Mouse (Mus musculus): Measurements from ENCODE around the gene Zbtb1. TPM values are rescaled to one million over a fixed set of nuclear protein-coding genes. Genes with fewer than 3 reads are reported as not detected.

Gene Zbtb1
- polyA plus RNA-seq, 1 experiment from 2014 or later: 5.8 TPM

DNA sequence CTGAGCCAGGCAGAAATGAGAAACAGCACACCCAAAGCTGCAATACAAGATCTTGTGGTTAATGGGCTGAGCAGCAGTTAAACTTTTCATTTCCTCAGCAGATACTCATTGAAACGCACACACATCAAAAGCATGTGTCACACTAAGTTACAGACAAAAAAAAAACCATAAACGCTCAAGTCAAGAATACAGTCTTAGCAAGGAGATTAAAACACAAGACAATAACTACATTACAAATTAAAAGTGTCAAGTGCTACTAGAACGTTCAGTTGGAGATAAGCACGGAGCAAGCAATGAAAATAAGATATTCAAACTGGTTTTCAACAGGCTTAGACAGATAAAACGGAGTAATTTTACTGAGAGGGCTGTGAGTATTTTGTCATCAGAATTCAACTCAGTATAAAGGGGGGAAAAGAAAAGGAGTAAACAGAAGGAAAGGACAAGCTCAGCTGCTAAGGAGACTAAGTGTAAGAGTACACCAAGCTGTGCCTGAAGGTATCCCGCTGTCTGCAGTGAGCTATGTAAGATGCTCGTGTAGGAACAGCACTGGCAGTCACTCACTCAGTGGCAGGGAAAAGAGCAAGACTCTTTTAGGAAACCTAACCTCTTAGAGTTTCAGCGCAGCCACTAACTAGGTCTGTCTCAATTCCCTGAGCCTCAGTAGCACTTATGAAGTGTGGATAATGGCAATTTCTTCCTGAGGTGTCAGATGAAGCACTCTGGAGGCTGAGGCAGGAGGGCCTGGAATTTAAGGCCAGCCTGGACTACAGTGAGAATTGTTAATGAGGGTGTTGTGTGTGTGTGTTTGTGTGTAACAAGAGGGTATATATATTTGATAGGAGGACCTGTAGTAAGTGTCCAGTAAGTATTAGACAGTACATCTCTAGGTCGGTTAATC is 8.4 kb upstream of the Zbtb1 start:
- H3K4me3 ChIP-seq (ENCODE audit: low read depth, low read length): no peak overlapping the region
- H3K4me1 ChIP-seq (ENCODE audit: insufficient read depth, low read depth, low read length): no peaks in the 10 kb centered on the region
- no peaks in the 10 kb centered on the region for H3K36me3 ChIP-seq (ENCODE audit: insufficient read depth, low read length)
- TF ChIP-seq EP300 (IDR thresholded peaks at IDR 0.05) (no peak), CTCF (IDR thresholded peaks at IDR 0.05) (no peak)
- ATAC-seq (no peak), DNase-seq (ENCODE audit: low spot score) (no peak)
- no peak overlapping the region for H3K27ac ChIP-seq (ENCODE audit: low read length)
- no peaks in the 10 kb centered on the region for H3K9me3 ChIP-seq (ENCODE audit: low read length)
- WGBS: 52% methylated on average over 9 of the region's 9 CpGs
- no peak overlapping the region for H3K9ac ChIP-seq (replicated peaks; ENCODE audit: low read depth)
- H3K27me3 ChIP-seq (replicated peaks; ENCODE audit: insufficient read depth, low read length): no peaks in the 10 kb centered on the region
- no peak overlapping the region for H3K4me2 ChIP-seq (replicated peaks; ENCODE audit: low read depth, low read length)

DNA sequence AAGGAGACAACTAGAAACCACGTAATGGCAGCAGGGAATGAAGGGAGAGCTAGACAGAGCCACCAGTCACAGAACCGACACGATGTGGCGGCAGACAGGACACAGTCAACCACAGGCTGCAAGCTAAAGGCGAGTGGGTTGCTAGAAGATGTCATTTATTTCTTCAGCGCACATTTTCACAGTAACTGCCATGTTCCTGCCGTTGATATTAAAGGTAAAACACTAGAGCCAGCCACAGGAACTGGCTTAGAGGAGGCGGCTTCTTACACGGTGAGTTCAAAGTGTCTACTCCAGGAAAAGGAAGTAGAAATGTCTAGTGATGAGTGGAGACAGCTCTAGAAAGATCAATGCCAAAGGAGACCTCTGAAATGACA is 7.8 kb upstream of the Zbtb1 start:
- H3K27ac ChIP-seq (ENCODE audit: low read length): no peak overlapping the region
- no peak for ATAC-seq
- no peaks in the 10 kb centered on the region for H3K9me3 ChIP-seq (ENCODE audit: low read length)
- no peak overlapping the region for H3K4me3 ChIP-seq (ENCODE audit: low read depth, low read length)
- H3K27me3 ChIP-seq (replicated peaks; ENCODE audit: insufficient read depth, low read length): no peaks in the 10 kb centered on the region
- H3K36me3 ChIP-seq (ENCODE audit: insufficient read depth, low read length): no peaks in the 10 kb centered on the region
- no peak for DNase-seq (ENCODE audit: low spot score)
- WGBS: 61% methylated on average over 9 of the region's 9 CpGs
- no peak overlapping the region for H3K4me2 ChIP-seq (replicated peaks; ENCODE audit: low read depth, low read length)
- TF ChIP-seq CTCF (IDR thresholded peaks at IDR 0.05): no peak
- no peak for TF ChIP-seq EP300 (IDR thresholded peaks at IDR 0.05)
- H3K4me1 ChIP-seq (ENCODE audit: insufficient read depth, low read depth, low read length): peaks cover under 1% of the 10 kb centered on the region; the same call in 1 of the 2 replicates
- H3K9ac ChIP-seq (replicated peaks; ENCODE audit: low read depth): no peak overlapping the region

DNA sequence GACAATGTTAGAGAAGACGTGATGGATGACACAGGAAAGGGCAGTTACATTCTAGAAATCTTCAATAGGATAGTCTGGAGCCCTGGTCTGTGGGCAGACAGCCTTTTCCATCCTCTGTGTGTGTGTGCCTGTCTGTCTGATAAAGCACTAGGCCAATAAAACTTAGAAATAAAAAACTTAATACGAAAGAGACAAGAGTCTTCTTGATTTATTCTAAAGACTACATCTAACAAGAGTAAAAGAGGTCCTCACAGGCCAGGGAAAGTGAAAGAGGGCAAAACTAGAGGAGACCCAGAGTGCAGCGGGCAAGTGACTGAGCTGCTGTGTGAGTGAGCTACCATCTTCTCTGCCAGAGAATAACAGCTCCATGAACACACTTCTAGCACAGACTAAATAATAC is 3.8 kb upstream of the Zbtb1 start:
- TF ChIP-seq CTCF (IDR thresholded peaks at IDR 0.05) (no peak), EP300 (IDR thresholded peaks at IDR 0.05) (no peak)
- Histone ChIP-seq H3K27ac (ENCODE audit: low read length) (no peak overlapping the region), H3K36me3 (ENCODE audit: insufficient read depth, low read length) (no peaks in the 10 kb centered on the region), H3K4me2 (replicated peaks; ENCODE audit: low read depth, low read length) (no peak overlapping the region), H3K9ac (replicated peaks; ENCODE audit: low read depth) (no peak overlapping the region), H3K27me3 (replicated peaks; ENCODE audit: insufficient read depth, low read length) (no peaks in the 10 kb centered on the region), H3K4me1 (ENCODE audit: insufficient read depth, low read depth, low read length) (peaks cover 4% of the 10 kb centered on the region; the same call in 1 of the 2 replicates), H3K9me3 (ENCODE audit: low read length) (no peaks in the 10 kb centered on the region), H3K4me3 (ENCODE audit: low read depth, low read length) (no peak overlapping the region)
- DNase-seq (ENCODE audit: low spot score): no peak
- WGBS: 77% methylated on average over 3 of the region's 3 CpGs
- no peak for ATAC-seq

DNA sequence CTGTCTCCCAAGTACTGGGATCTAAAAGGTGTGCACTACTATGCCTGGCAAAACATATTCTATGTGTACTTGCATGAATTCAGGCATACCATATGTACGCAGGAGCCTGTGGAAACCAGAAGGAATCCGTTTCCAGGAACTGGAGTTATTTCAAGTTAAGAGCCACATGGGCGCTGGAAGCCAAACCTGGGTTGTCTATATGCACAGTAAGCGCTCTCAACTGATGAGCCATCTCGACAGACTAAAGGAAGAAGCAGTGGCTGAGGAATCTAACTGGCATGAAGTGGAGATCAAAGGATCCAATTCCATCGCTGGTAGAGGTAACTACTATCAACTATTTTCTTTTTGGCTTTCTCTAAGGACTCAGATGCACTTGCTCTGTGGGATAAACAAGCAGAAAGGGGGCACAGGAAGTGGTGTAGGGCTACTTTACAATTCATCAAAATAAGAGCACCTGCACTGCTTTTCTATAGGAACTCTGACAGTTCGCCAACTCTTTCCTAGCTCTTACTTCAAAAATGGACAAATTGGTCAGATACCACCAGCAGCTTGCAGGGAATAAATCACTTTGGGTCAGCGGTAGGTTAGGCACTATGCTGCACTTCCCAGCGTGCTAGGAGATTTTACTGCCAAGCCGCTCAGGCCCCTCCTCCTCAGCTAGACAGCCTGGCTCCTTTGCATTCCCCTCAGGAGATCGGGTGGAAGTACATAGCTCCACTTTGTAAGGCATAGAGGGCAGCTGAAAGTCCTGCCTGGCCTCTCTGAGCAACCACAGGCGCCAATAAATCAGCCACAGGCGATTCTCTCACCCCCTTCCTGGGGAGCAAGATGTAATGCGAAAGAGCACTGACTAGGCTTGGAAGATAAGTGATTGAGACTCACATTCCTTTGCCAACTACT is 2.7 kb upstream of the Zbtb1 start:
- Histone ChIP-seq H3K36me3 (ENCODE audit: insufficient read depth, low read length) (no peaks in the 10 kb centered on the region), H3K27me3 (replicated peaks; ENCODE audit: insufficient read depth, low read length) (no peaks in the 10 kb centered on the region), H3K4me3 (ENCODE audit: low read depth, low read length) (no peak overlapping the region), H3K27ac (ENCODE audit: low read length) (no peak overlapping the region), H3K9ac (replicated peaks; ENCODE audit: low read depth) (no peak overlapping the region), H3K4me2 (replicated peaks; ENCODE audit: low read depth, low read length) (no peak overlapping the region; the same call in 1 of the 2 replicates), H3K9me3 (ENCODE audit: low read length) (no peaks in the 10 kb centered on the region), H3K4me1 (ENCODE audit: insufficient read depth, low read depth, low read length) (peaks cover 13% of the 10 kb centered on the region; the same call in 1 of the 2 replicates)
- TF ChIP-seq EP300 (IDR thresholded peaks at IDR 0.05) (no peak), CTCF (IDR thresholded peaks at IDR 0.05) (no peak)
- ATAC-seq (no peak), DNase-seq (ENCODE audit: low spot score) (peak; percentile 51)
- 26% methylated on average over 14 of the region's 14 CpGs for WGBS

GRCm38 (mm10) chr12:76368201-76368789 is 1.8 kb upstream of the Zbtb1 start:
- Histone ChIP-seq H3K27ac (ENCODE audit: low read length) (no peak overlapping the region), H3K9ac (replicated peaks; ENCODE audit: low read depth) (no peak overlapping the region), H3K9me3 (ENCODE audit: low read length) (no peaks in the 10 kb centered on the region), H3K4me1 (ENCODE audit: insufficient read depth, low read depth, low read length) (peaks cover 18% of the 10 kb centered on the region; the same call in 1 of the 2 replicates), H3K27me3 (replicated peaks; ENCODE audit: insufficient read depth, low read length) (no peaks in the 10 kb centered on the region), H3K36me3 (ENCODE audit: insufficient read depth, low read length) (no peaks in the 10 kb centered on the region), H3K4me3 (ENCODE audit: low read depth, low read length) (peak overlapping the region; percentile 97), H3K4me2 (replicated peaks; ENCODE audit: low read depth, low read length) (peak overlapping the region; percentile 93)
- no peak for ATAC-seq
- 18% methylated on average over 9 of the region's 9 CpGs for WGBS
- TF ChIP-seq CTCF (IDR thresholded peaks at IDR 0.05): no peak
- no peak for TF ChIP-seq EP300 (IDR thresholded peaks at IDR 0.05)
- DNase-seq (ENCODE audit: low spot score): no peak

DNA sequence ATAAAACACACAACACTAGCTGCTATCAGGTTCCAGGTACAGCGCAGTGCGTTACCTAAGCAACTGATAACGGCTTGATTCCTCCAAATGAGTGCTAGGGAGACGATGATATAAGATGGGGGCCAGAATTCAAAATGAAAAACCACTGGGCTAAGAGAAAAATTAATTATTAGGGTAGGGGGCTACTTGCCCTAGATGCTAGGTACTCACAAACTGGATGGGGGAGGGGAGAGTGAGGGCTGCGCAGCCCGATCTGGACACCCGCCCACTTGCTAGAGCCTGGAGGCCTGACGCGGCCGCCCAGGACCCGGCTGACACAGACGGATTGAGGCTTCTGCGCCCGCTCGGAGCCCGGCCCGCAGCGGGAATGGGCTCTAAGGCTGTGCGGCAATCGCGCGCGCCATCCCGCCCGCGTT is 1.3 kb upstream of the Zbtb1 start:
- H3K27me3 ChIP-seq (replicated peaks; ENCODE audit: insufficient read depth, low read length): no peaks in the 10 kb centered on the region
- TF ChIP-seq CTCF (IDR thresholded peaks at IDR 0.05) (no peak), EP300 (IDR thresholded peaks at IDR 0.05) (no peak)
- DNase-seq (ENCODE audit: low spot score) (peak; percentile 67), ATAC-seq (peak; percentile 16)
- peak overlapping the region; percentile 93 for H3K4me2 ChIP-seq (replicated peaks; ENCODE audit: low read depth, low read length)
- H3K9me3 ChIP-seq (ENCODE audit: low read length): no peaks in the 10 kb centered on the region
- under 1% methylated on average over 26 of the region's 26 CpGs for WGBS
- H3K27ac ChIP-seq (ENCODE audit: low read length): peak overlapping the region; percentile 100
- peak overlapping the region; percentile 97 for H3K4me3 ChIP-seq (ENCODE audit: low read depth, low read length)
- H3K36me3 ChIP-seq (ENCODE audit: insufficient read depth, low read length): no peaks in the 10 kb centered on the region
- peaks cover 18% of the 10 kb centered on the region; the same call in 1 of the 2 replicates for H3K4me1 ChIP-seq (ENCODE audit: insufficient read depth, low read depth, low read length)
- H3K9ac ChIP-seq (replicated peaks; ENCODE audit: low read depth): peak overlapping the region; percentile 95
